Comparison of ENCODE assay signal across 19 mouse cellular contexts in genomic region chr11:32268952-32269351, GRCm38 (mm10). TPM values are rescaled to one million over a fixed set of nuclear protein-coding genes. Genes with fewer than 3 reads are reported as not detected.
DNase-seq lines count a peak whose midpoint lies in the region; ATAC-seq lines count a peak whose summit lies in the region.
"Had no signal": no experiment of that assay in that cellular context is flagged by ENCODE, and none has a peak within 500 bp of the region (broad histone marks: within the 10 kb centered on the region; RNA-seq: fewer than 3 reads in every experiment).

No protein-coding gene starts in this region.

- peak overlapping the region; percentile 96 for H3K27ac ChIP-seq in heart, embryonic 11.5 days (ENCODE audit: low read depth, low read length)
- H3K27ac ChIP-seq in limb, embryonic 10.5 days = no peak overlapping the region
- H3K27ac ChIP-seq: hindbrain, postnatal 0 days; macrophage had no signal

- ATAC-seq in heart, embryonic 11.5 days (replicated peaks; ENCODE audit: insufficient number of reproducible peaks, low FRiP score, low TSS enrichment) = peak; percentile 83
- peak; percentile 84 for ATAC-seq in megakaryocyte-erythroid progenitor cell, adult 5-6 weeks (replicated peaks; ENCODE audit: low FRiP score, low TSS enrichment, poor library complexity, severe bottlenecking)
- ATAC-seq: forebrain, postnatal 0 days; hindbrain, postnatal 0 days had no signal

- H3K4me3 ChIP-seq in heart, embryonic 11.5 days (ENCODE audit: low read depth, low read length) = no peak overlapping the region
- H3K4me3 ChIP-seq in limb, embryonic 10.5 days = no peak overlapping the region

- peak overlapping the region; percentile 77 for H3K4me2 ChIP-seq in heart, embryonic 11.5 days

- 57% methylated on average over 5 of the region's 5 CpGs for WGBS in heart, embryonic 11.5 days (ENCODE audit: insufficient replicate concordance)
- WGBS in limb, embryonic 10.5 days = 80% methylated on average over 5 of the region's 5 CpGs

- H3K36me3 ChIP-seq in heart, embryonic 11.5 days (ENCODE audit: control insufficient read depth, insufficient read depth, low read length) = no peaks in the 10 kb centered on the region
- no peaks in the 10 kb centered on the region for H3K36me3 ChIP-seq in limb, embryonic 10.5 days

- 0 out of 2 replicates have a peak overlapping the region, but pooled peaks have one; percentile 98 for H3K9ac ChIP-seq in heart, embryonic 11.5 days (ENCODE audit: low read depth, low read length)
- H3K9ac ChIP-seq: forebrain, postnatal 0 days had no signal

- H3K27me3 ChIP-seq in heart, embryonic 11.5 days (ENCODE audit: control insufficient read depth, insufficient read depth, low read length) = no peaks in the 10 kb centered on the region
- no peaks in the 10 kb centered on the region; the same call in 1 of the 2 replicates for H3K27me3 ChIP-seq in limb, embryonic 10.5 days (ENCODE audit: low read depth, poor library complexity, severe bottlenecking)

- peaks cover 7% of the 10 kb centered on the region; the same call in 1 of the 2 replicates for H3K4me1 ChIP-seq in heart, embryonic 11.5 days (ENCODE audit: control insufficient read depth, insufficient read depth, low read length)
- peaks cover 13% of the 10 kb centered on the region for H3K4me1 ChIP-seq in limb, embryonic 10.5 days

- no peak for DNase-seq in heart, adult 9 months (ENCODE audit: low spot score in 2 of 2)
- peak; percentile 70 for DNase-seq in MEL-GATA-1-ER (ENCODE audit: extremely low read depth, low read depth)
- peak; percentile 91 for DNase-seq in liver
- DNase-seq in cerebellum, adult 18-20 months = no peak
- no peak for DNase-seq in limb, embryonic 10.5 days (ENCODE audit: low spot score)
- no peak for DNase-seq in adrenal gland, postnatal 10 days
- DNase-seq: adrenal gland, adult 2 months; B cell, adult 2 months; cerebellum, adult 9-10 months; forebrain, postnatal 0 days; gastrocnemius, postnatal 10 days; kidney, adult 9 months; left cerebral cortex, postnatal 4 days; lung, embryonic 14.5 days had no signal

- no peaks in the 10 kb centered on the region for H3K9me3 ChIP-seq in heart, embryonic 11.5 days (replicated peaks; ENCODE audit: control insufficient read depth, low read length)
- no peaks in the 10 kb centered on the region for H3K9me3 ChIP-seq in limb, embryonic 10.5 days (replicated peaks)

RNA-seq across cellular contexts. Expression of gene Nprl3, which starts 1.4 kb away (rescaled TPM):
- 26.1 and 34.6 TPM in 2 replicates for polyA plus RNA-seq in heart, embryonic 11.5 days (2014; fragmentation: Nextera tagmentation; extraction: Ambion mirVana)
- total RNA-seq in megakaryocyte-erythroid progenitor cell, adult 5-6 weeks (2014; fragmentation: Nextera tagmentation) = 45.7 and 65.0 TPM in 2 replicates
- 12.9 and 35.6 TPM in 2 replicates for total RNA-seq in megakaryocyte-erythroid progenitor cell, adult 5-6 weeks (2017)
- 43.7 and 51.8 TPM in 2 replicates for polyA plus RNA-seq in limb, embryonic 10.5 days (2016; fragmentation: Nextera tagmentation; extraction: Ambion mirVana)
- total RNA-seq in adrenal gland, postnatal 10 days (2021) = 10 to 100 TPM; 36.9 to 50.1 TPM

RNA-seq across cellular contexts. Expression of gene Hba-x, which starts 7.2 kb away (rescaled TPM):
- 9,744 and 12,458 TPM in 2 replicates for polyA plus RNA-seq in heart, embryonic 11.5 days (2014; fragmentation: Nextera tagmentation; extraction: Ambion mirVana)
- total RNA-seq in megakaryocyte-erythroid progenitor cell, adult 5-6 weeks (2014; fragmentation: Nextera tagmentation) = not detected in 2 replicates
- not detected in 2 replicates for total RNA-seq in megakaryocyte-erythroid progenitor cell, adult 5-6 weeks (2017)
- polyA plus RNA-seq in limb, embryonic 10.5 days (2016; fragmentation: Nextera tagmentation; extraction: Ambion mirVana) = 2,528 and 3,017 TPM in 2 replicates
- not detected for total RNA-seq in adrenal gland, postnatal 10 days (2021)
- total RNA-seq: adrenal gland, adult 2 months; forebrain, postnatal 0 days; gastrocnemius, postnatal 10 days; hindbrain, postnatal 0 days; left cerebral cortex, postnatal 4 days had no signal
- polyA plus RNA-seq: adrenal gland, adult 2 months; forebrain, postnatal 0 days; hindbrain, postnatal 0 days; large intestine, adult 2 months; macrophage had no signal

RNA-seq across cellular contexts. Expression of gene Hba-a1, which starts 14.4 kb away (rescaled TPM):
- 8,943 and 11,032 TPM in 2 replicates for polyA plus RNA-seq in heart, embryonic 11.5 days (2014; fragmentation: Nextera tagmentation; extraction: Ambion mirVana)
- total RNA-seq in megakaryocyte-erythroid progenitor cell, adult 5-6 weeks (2014; fragmentation: Nextera tagmentation) = 247 and 283 TPM in 2 replicates
- 19.7 and 99.3 TPM in 2 replicates for total RNA-seq in megakaryocyte-erythroid progenitor cell, adult 5-6 weeks (2017)
- polyA plus RNA-seq in limb, embryonic 10.5 days (2016; fragmentation: Nextera tagmentation; extraction: Ambion mirVana) = 1,811 and 2,033 TPM in 2 replicates
- 1,000 to 10,000 TPM; 3,856 to 4,787 TPM for total RNA-seq in adrenal gland, postnatal 10 days (2021)
- polyA plus RNA-seq: macrophage had no signal

RNA-seq across cellular contexts. Expression of gene Hbq1b, which starts 17.8 kb away (rescaled TPM):
- 23.0 and 24.4 TPM in 2 replicates for polyA plus RNA-seq in heart, embryonic 11.5 days (2014; fragmentation: Nextera tagmentation; extraction: Ambion mirVana)
- total RNA-seq in megakaryocyte-erythroid progenitor cell, adult 5-6 weeks (2014; fragmentation: Nextera tagmentation) = not detected in 2 replicates
- total RNA-seq in megakaryocyte-erythroid progenitor cell, adult 5-6 weeks (2017) = not detected in 2 replicates
- polyA plus RNA-seq in limb, embryonic 10.5 days (2016; fragmentation: Nextera tagmentation; extraction: Ambion mirVana) = 5.7 and 5.9 TPM in 2 replicates
- 1 to 10 TPM in 1 of 2 experiments, under 1 TPM in 1; 0.87 to 2.2 TPM for total RNA-seq in adrenal gland, postnatal 10 days (2021)
- polyA plus RNA-seq: large intestine, adult 2 months; macrophage had no signal

RNA-seq across cellular contexts. Expression of gene Hba-a2, which starts 27.3 kb away (rescaled TPM):
- 18,841 and 22,217 TPM in 2 replicates for polyA plus RNA-seq in heart, embryonic 11.5 days (2014; fragmentation: Nextera tagmentation; extraction: Ambion mirVana)
- total RNA-seq in megakaryocyte-erythroid progenitor cell, adult 5-6 weeks (2014; fragmentation: Nextera tagmentation) = 268 and 358 TPM in 2 replicates
- total RNA-seq in megakaryocyte-erythroid progenitor cell, adult 5-6 weeks (2017) = 121 and 343 TPM in 2 replicates
- 3,476 and 3,759 TPM in 2 replicates for polyA plus RNA-seq in limb, embryonic 10.5 days (2016; fragmentation: Nextera tagmentation; extraction: Ambion mirVana)
- total RNA-seq in adrenal gland, postnatal 10 days (2021) = 1,000 to 10,000 TPM; 3,094 to 3,969 TPM
- polyA plus RNA-seq: macrophage had no signal

Comparison
In these comparisons a context has a peak if more than half of its experiments do, and no peak if none do; other contexts are left out.
1. DNase-seq: peak in MEL-GATA-1-ER (single experiment) and liver (single experiment); none in heart, adult 9 months (0 of 2), cerebellum, adult 18-20 months (0 of 2), limb, embryonic 10.5 days (single experiment) and adrenal gland, postnatal 10 days (single experiment).
2. RNA of gene Hba-a1, which starts 14.4 kb away (total RNA-seq): 3,856 to 4,787 TPM in adrenal gland, postnatal 10 days; 19.7 to 283 TPM in megakaryocyte-erythroid progenitor cell, adult 5-6 weeks; every median in the first group is over 10 times any median in the second.